Comparison of ENCODE assay signal across 11 mouse cellular contexts in genomic region chr11:57654977-57655397, GRCm38 (mm10). TPM values are rescaled to one million over a fixed set of nuclear protein-coding genes. Genes with fewer than 3 reads are reported as not detected.
DNase-seq lines count a peak whose midpoint lies in the region; ATAC-seq lines count a peak whose summit lies in the region.
"Had no signal": no experiment of that assay in that cellular context is flagged by ENCODE, and none has a peak within 500 bp of the region (broad histone marks: within the 10 kb centered on the region; RNA-seq: fewer than 3 reads in every experiment).

No protein-coding gene starts in this region.

- no peak overlapping the region for H3K27ac ChIP-seq in forebrain, embryonic 12.5 days
- no peak overlapping the region for H3K27ac ChIP-seq in forebrain, embryonic 15.5 days (replicated peaks)
- H3K27ac ChIP-seq in midbrain, embryonic 10.5 days (replicated peaks) = peak overlapping the region; percentile 76
- no peak overlapping the region for H3K27ac ChIP-seq in midbrain, embryonic 16.5 days (ENCODE audit: low read length)
- H3K27ac ChIP-seq: embryonic facial prominence, embryonic 12.5 days; heart, embryonic 15.5 days had no signal

- H3K9ac ChIP-seq in forebrain, embryonic 12.5 days = no peak overlapping the region
- H3K9ac ChIP-seq in forebrain, embryonic 15.5 days (replicated peaks) = no peak overlapping the region
- H3K9ac ChIP-seq in midbrain, embryonic 16.5 days (ENCODE audit: low read depth, low read length) = no peak overlapping the region
- H3K9ac ChIP-seq: embryonic facial prominence, embryonic 12.5 days; heart, embryonic 15.5 days had no signal

- H3K4me1 ChIP-seq in forebrain, embryonic 12.5 days = peaks cover 60% of the 10 kb centered on the region
- peaks cover 20% of the 10 kb centered on the region for H3K4me1 ChIP-seq in forebrain, embryonic 15.5 days
- H3K4me1 ChIP-seq in midbrain, embryonic 10.5 days = peaks cover 82% of the 10 kb centered on the region
- H3K4me1 ChIP-seq in midbrain, embryonic 16.5 days (ENCODE audit: control insufficient read depth, insufficient read depth, low read length) = peaks cover 26% of the 10 kb centered on the region

- H3K4me3 ChIP-seq in forebrain, embryonic 12.5 days (replicated peaks) = no peak overlapping the region
- H3K4me3 ChIP-seq in forebrain, embryonic 15.5 days = no peak overlapping the region
- peak overlapping the region; percentile 20; the same call in 1 of the 2 replicates for H3K4me3 ChIP-seq in midbrain, embryonic 10.5 days
- no peak overlapping the region for H3K4me3 ChIP-seq in midbrain, embryonic 16.5 days (ENCODE audit: low read depth, low read length)
- H3K4me3 ChIP-seq: embryonic facial prominence, embryonic 12.5 days; heart, embryonic 15.5 days had no signal

- 27% methylated on average over 5 of the region's 5 CpGs for WGBS in forebrain, embryonic 12.5 days
- 34% methylated on average over 5 of the region's 5 CpGs for WGBS in forebrain, embryonic 15.5 days
- WGBS in midbrain, embryonic 10.5 days = 32% methylated on average over 5 of the region's 5 CpGs
- WGBS in midbrain, embryonic 16.5 days = 34% methylated on average over 5 of the region's 5 CpGs

- H3K27me3 ChIP-seq in forebrain, embryonic 12.5 days = peaks cover 8% of the 10 kb centered on the region; the same call in 1 of the 2 replicates
- no peaks in the 10 kb centered on the region for H3K27me3 ChIP-seq in forebrain, embryonic 15.5 days
- H3K27me3 ChIP-seq in midbrain, embryonic 10.5 days (ENCODE audit: low read depth, poor library complexity, severe bottlenecking) = peaks cover 27% of the 10 kb centered on the region
- no peaks in the 10 kb centered on the region; the same call in 1 of the 2 replicates for H3K27me3 ChIP-seq in midbrain, embryonic 16.5 days (ENCODE audit: control insufficient read depth, insufficient read depth, low read depth, low read length)
- H3K27me3 ChIP-seq: embryonic facial prominence, embryonic 12.5 days; heart, embryonic 15.5 days had no signal

- H3K4me2 ChIP-seq in forebrain, embryonic 12.5 days = no peak overlapping the region
- no peak overlapping the region for H3K4me2 ChIP-seq in forebrain, embryonic 15.5 days (replicated peaks)
- H3K4me2 ChIP-seq in midbrain, embryonic 16.5 days (ENCODE audit: low read length) = no peak overlapping the region
- H3K4me2 ChIP-seq: embryonic facial prominence, embryonic 12.5 days; heart, embryonic 15.5 days had no signal

- ATAC-seq in forebrain, embryonic 12.5 days (ENCODE audit: low FRiP score) = 0 out of 2 replicates have a peak, but pooled peaks have one; percentile 20
- ATAC-seq in forebrain, embryonic 15.5 days (replicated peaks) = no peak
- no peak for ATAC-seq in midbrain, embryonic 16.5 days
- peak; percentile 43 to 59; a peak in 2 of 4 replicates for ATAC-seq in hematopoietic stem cell, adult 5-6 weeks (replicated peaks in 1 of 2; ENCODE audit: insufficient read depth in 1 of 2, low FRiP score in 2 of 2, low TSS enrichment in 1 of 2, low read depth in 1 of 2, poor library complexity in 2 of 2, severe bottlenecking in 2 of 2)

- DNase-seq in midbrain, embryonic 10.5 days (ENCODE audit: low spot score) = no peak
- DNase-seq in spleen, postnatal 36 days (ENCODE audit: low spot score in 2 of 2) = peak; percentile 56 to 77
- no peak for DNase-seq in gastrocnemius, postnatal 10 days
- no peak for DNase-seq in natural killer cell, adult 2 months (ENCODE audit: low spot score in 2 of 2)
- DNase-seq: adrenal gland, postnatal 10 days had no signal

- no peaks in the 10 kb centered on the region for H3K9me3 ChIP-seq in forebrain, embryonic 12.5 days
- H3K9me3 ChIP-seq in forebrain, embryonic 15.5 days = no peaks in the 10 kb centered on the region
- H3K9me3 ChIP-seq in midbrain, embryonic 10.5 days (replicated peaks) = no peaks in the 10 kb centered on the region
- H3K9me3 ChIP-seq in midbrain, embryonic 16.5 days (replicated peaks; ENCODE audit: control insufficient read depth, low read length, poor library complexity, severe bottlenecking) = no peaks in the 10 kb centered on the region
- H3K9me3 ChIP-seq: embryonic facial prominence, embryonic 12.5 days; heart, embryonic 15.5 days had no signal

- H3K36me3 ChIP-seq in forebrain, embryonic 12.5 days (replicated peaks) = no peaks in the 10 kb centered on the region
- H3K36me3 ChIP-seq in forebrain, embryonic 15.5 days = no peaks in the 10 kb centered on the region
- H3K36me3 ChIP-seq in midbrain, embryonic 10.5 days = 0 out of 2 replicates have a peak, but pooled peaks cover 6% of the 10 kb centered on the region
- H3K36me3 ChIP-seq in midbrain, embryonic 16.5 days (ENCODE audit: control insufficient read depth, insufficient read depth, low read length) = no peaks in the 10 kb centered on the region
- H3K36me3 ChIP-seq: embryonic facial prominence, embryonic 12.5 days; heart, embryonic 15.5 days had no signal

RNA-seq across cellular contexts. Expression of gene Galnt10, which starts 9.7 kb away (rescaled TPM):
- polyA plus RNA-seq in forebrain, embryonic 12.5 days (2016; fragmentation: Nextera tagmentation; extraction: Ambion mirVana) = 16.8 and 18.7 TPM in 2 replicates
- 14.3 and 15.3 TPM in 2 replicates for polyA plus RNA-seq in forebrain, embryonic 15.5 days (2015; fragmentation: Nextera tagmentation; extraction: Ambion mirVana)
- 28.1 and 30.7 TPM in 2 replicates for polyA plus RNA-seq in midbrain, embryonic 10.5 days (2016; fragmentation: Nextera tagmentation; extraction: Ambion mirVana)
- polyA plus RNA-seq in midbrain, embryonic 16.5 days (2015; fragmentation: Nextera tagmentation; extraction: Ambion mirVana) = 14.7 and 14.8 TPM in 2 replicates
- 9.7 and 11.4 TPM in 2 replicates for total RNA-seq in hematopoietic stem cell, adult 5-6 weeks (2017)
- total RNA-seq in gastrocnemius, postnatal 10 days (2021) = 10 to 100 TPM; 13.0 to 15.7 TPM

Comparison
In these comparisons a context has a peak if more than half of its experiments do, and no peak if none do; other contexts are left out.
1. ATAC-seq: peak in forebrain, embryonic 12.5 days (single experiment) and hematopoietic stem cell, adult 5-6 weeks (2 of 2); none in forebrain, embryonic 15.5 days (single experiment) and midbrain, embryonic 16.5 days (single experiment).
2. DNase-seq: peak in spleen, postnatal 36 days (2 of 2); none in midbrain, embryonic 10.5 days (single experiment), gastrocnemius, postnatal 10 days (single experiment) and natural killer cell, adult 2 months (0 of 2).